Mouse (Mus musculus): Measurements from ENCODE around the gene Sh3kbp1. TPM values are rescaled to one million over a fixed set of nuclear protein-coding genes. Genes with fewer than 3 reads are reported as not detected.

The Sh3kbp1 gene
- polyA plus RNA-seq, 1 experiment from 2014 or later, result 166 TPM

DNA sequence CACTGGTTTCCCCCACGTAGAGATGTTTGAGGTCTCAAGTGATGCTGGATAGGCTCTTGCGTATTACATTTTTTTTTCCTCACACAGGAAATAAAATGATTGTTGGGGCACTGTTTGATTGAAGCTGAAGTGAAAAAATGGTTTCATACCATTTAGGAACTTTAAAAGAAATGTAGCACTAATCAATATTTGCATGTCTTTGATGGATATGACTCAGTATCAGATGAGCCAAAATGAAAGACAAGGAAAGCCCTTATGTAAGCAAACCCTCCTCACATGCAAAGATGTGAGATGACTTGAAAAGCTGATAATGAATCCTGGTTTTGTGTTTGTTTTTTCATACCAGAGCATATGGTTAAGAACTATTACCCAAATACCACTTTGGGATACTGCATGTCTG lies 272.0 kb downstream of the Sh3kbp1 start:
- no peaks in the 10 kb centered on the region for H3K4me1 ChIP-seq (ENCODE audit: control insufficient read depth, insufficient read depth, low read length)
- H3K9ac ChIP-seq (ENCODE audit: low read length), result no peak overlapping the region
- H3K4me2 ChIP-seq (ENCODE audit: low read depth, low read length), result no peak overlapping the region
- no peaks in the 10 kb centered on the region for H3K9me3 ChIP-seq (replicated peaks; ENCODE audit: control insufficient read depth, low read length)
- WGBS, result 75% methylated on average over 2 of the region's 2 CpGs
- H3K27ac ChIP-seq (ENCODE audit: low read length), result no peak overlapping the region
- no peak overlapping the region for H3K4me3 ChIP-seq (ENCODE audit: low read length)
- H3K27me3 ChIP-seq (ENCODE audit: control insufficient read depth, insufficient read depth, low read length), result peaks cover 3% of the 10 kb centered on the region; the same call in 1 of the 2 replicates
- H3K36me3 ChIP-seq (ENCODE audit: control insufficient read depth, insufficient read depth), result no peaks in the 10 kb centered on the region
- ATAC-seq (replicated peaks; ENCODE audit: extremely low read depth, insufficient read depth, low FRiP score), result no peak

DNA sequence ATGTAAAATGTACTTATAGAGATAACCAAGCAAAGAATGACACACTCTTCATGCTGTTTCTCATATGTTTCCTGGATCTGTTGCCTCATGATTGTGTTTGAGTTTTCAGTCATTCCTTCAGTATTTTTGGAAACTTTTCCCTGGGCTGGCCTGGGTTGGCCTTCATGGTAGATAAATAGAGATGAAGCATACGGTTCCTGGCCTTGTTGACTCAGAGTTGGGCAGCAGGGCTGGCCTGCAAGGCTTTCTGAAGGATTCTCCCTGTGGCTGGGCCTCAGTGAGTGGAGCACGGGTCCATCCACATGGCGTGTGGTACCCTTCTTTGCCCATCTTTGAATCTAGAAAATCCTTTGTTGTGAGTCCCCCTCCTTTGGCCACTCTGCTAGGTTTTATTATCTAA lies 276.3 kb downstream of the Sh3kbp1 start:
- WGBS, result 68% methylated on average over 3 of the region's 3 CpGs
- H3K4me1 ChIP-seq (ENCODE audit: control insufficient read depth, insufficient read depth, low read length), result no peaks in the 10 kb centered on the region
- no peak overlapping the region for H3K9ac ChIP-seq (ENCODE audit: low read length)
- peaks cover 3% of the 10 kb centered on the region; the same call in 1 of the 2 replicates for H3K27me3 ChIP-seq (ENCODE audit: control insufficient read depth, insufficient read depth, low read length)
- no peak overlapping the region for H3K27ac ChIP-seq (ENCODE audit: low read length)
- no peak overlapping the region for H3K4me2 ChIP-seq (ENCODE audit: low read depth, low read length)
- no peaks in the 10 kb centered on the region for H3K9me3 ChIP-seq (replicated peaks; ENCODE audit: control insufficient read depth, low read length)
- no peak for ATAC-seq (replicated peaks; ENCODE audit: extremely low read depth, insufficient read depth, low FRiP score)
- no peak overlapping the region for H3K4me3 ChIP-seq (ENCODE audit: low read length)
- no peaks in the 10 kb centered on the region for H3K36me3 ChIP-seq (ENCODE audit: control insufficient read depth, insufficient read depth)

DNA sequence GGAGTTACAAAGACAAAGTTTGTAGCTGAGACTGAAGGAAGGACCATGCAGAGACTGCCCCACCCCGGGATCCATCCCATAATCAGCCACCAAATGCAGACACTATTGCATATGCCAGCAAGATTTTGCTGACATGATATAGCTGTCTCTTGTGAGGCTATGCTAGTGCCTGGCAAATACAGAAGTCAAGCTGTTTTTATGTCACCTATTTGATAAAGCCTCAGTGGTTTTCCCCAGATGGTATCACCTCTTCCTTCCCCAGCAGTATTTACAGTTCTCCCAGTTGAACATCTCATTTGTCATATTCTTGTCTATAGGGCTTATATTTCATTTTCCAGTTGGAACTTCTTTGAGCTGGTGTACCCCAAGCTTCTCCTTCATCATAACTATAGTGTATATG lies 280.6 kb downstream of the Sh3kbp1 start:
- H3K9ac ChIP-seq (ENCODE audit: low read length), result no peak overlapping the region
- no peaks in the 10 kb centered on the region for H3K27me3 ChIP-seq (ENCODE audit: control insufficient read depth, insufficient read depth, low read length)
- no peak overlapping the region for H3K27ac ChIP-seq (ENCODE audit: low read length)
- 83% methylated on average over 1 of the region's 1 CpGs for WGBS
- H3K4me2 ChIP-seq (ENCODE audit: low read depth, low read length), result no peak overlapping the region
- no peak overlapping the region for H3K4me3 ChIP-seq (ENCODE audit: low read length)
- H3K4me1 ChIP-seq (ENCODE audit: control insufficient read depth, insufficient read depth, low read length), result 0 out of 2 replicates have a peak, but pooled peaks cover 7% of the 10 kb centered on the region
- H3K36me3 ChIP-seq (ENCODE audit: control insufficient read depth, insufficient read depth), result no peaks in the 10 kb centered on the region
- H3K9me3 ChIP-seq (replicated peaks; ENCODE audit: control insufficient read depth, low read length), result no peaks in the 10 kb centered on the region
- ATAC-seq (replicated peaks; ENCODE audit: extremely low read depth, insufficient read depth, low FRiP score), result no peak

DNA sequence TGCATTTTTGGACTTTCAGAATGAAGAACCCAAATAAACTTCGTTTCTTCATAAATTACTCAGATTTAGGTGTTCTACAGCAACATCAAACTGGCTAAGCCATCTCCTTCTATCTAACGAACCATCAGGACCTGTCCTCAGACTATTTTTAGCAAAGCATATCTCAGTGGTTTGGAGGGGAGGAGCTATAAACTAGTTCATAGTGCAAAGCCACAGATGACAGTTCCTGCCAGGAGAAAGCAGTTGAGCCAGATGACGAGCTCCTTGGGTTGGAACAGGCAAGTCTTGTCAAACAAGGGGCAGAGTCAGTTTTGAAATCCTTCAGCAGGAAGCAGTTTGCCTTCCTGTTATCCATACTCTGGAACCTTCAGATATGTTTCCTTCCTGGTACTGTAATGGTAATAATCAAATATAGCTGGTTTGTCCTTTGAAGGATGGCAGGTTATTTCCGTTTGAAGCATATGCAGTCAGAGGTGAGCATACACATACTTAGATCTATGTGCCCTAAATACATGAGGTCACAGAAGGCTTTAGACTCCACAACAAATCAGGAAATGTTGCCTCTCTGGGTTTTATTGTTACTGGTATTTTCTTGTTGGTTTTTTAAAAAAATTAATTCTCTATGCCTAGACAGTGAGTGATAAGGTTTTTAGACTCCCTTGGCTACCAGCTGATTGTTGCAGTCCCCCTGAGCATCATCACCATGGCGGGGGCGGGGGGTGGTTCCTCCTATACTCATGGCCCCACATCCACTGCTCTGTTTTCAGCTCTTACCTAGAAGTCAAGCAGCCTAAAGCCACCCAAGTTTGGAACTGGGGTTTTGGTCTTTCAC lies 282.6 kb downstream of the Sh3kbp1 start:
- Histone ChIP-seq H3K9me3 (replicated peaks; ENCODE audit: control insufficient read depth, low read length) (no peaks in the 10 kb centered on the region), H3K27me3 (ENCODE audit: control insufficient read depth, insufficient read depth, low read length) (no peaks in the 10 kb centered on the region), H3K4me2 (ENCODE audit: low read depth, low read length) (no peak overlapping the region), H3K36me3 (ENCODE audit: control insufficient read depth, insufficient read depth) (no peaks in the 10 kb centered on the region), H3K4me3 (ENCODE audit: low read length) (no peak overlapping the region), H3K9ac (ENCODE audit: low read length) (no peak overlapping the region), H3K27ac (ENCODE audit: low read length) (no peak overlapping the region), H3K4me1 (ENCODE audit: control insufficient read depth, insufficient read depth, low read length) (0 out of 2 replicates have a peak, but pooled peaks cover 7% of the 10 kb centered on the region)
- 63% methylated on average over 6 of the region's 6 CpGs for WGBS
- ATAC-seq (replicated peaks; ENCODE audit: extremely low read depth, insufficient read depth, low FRiP score), result no peak; the same call in 1 of the 2 replicates

DNA sequence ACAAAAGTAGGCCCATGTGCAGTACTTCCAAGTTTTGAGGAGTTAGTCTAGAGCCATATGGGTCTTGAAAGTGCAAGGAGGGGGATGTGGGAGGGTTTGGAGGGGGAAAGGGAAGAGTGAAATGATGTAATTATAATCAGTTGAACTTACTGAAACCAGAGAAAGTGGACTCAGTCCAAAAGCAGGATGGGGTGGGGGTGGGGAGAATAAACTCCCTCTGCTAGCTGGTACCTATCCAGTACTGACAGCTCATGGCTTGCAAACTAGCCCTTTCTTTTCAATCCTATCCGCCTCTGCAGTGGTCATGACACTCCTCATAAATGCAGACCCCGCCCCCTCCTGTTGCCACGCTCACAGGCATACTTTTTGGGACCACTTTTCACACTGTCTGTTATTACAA lies 283.5 kb downstream of the Sh3kbp1 start:
- Histone ChIP-seq H3K27ac (ENCODE audit: low read length) (no peak overlapping the region), H3K4me3 (ENCODE audit: low read length) (no peak overlapping the region), H3K9ac (ENCODE audit: low read length) (no peak overlapping the region), H3K27me3 (ENCODE audit: control insufficient read depth, insufficient read depth, low read length) (no peaks in the 10 kb centered on the region), H3K4me1 (ENCODE audit: control insufficient read depth, insufficient read depth, low read length) (0 out of 2 replicates have a peak, but pooled peaks cover 7% of the 10 kb centered on the region), H3K4me2 (ENCODE audit: low read depth, low read length) (no peak overlapping the region), H3K9me3 (replicated peaks; ENCODE audit: control insufficient read depth, low read length) (no peaks in the 10 kb centered on the region), H3K36me3 (ENCODE audit: control insufficient read depth, insufficient read depth) (no peaks in the 10 kb centered on the region)
- 64% methylated on average over 3 of the region's 3 CpGs for WGBS
- ATAC-seq (replicated peaks; ENCODE audit: extremely low read depth, insufficient read depth, low FRiP score), result peak; percentile 28; the same call in 1 of the 2 replicates

DNA sequence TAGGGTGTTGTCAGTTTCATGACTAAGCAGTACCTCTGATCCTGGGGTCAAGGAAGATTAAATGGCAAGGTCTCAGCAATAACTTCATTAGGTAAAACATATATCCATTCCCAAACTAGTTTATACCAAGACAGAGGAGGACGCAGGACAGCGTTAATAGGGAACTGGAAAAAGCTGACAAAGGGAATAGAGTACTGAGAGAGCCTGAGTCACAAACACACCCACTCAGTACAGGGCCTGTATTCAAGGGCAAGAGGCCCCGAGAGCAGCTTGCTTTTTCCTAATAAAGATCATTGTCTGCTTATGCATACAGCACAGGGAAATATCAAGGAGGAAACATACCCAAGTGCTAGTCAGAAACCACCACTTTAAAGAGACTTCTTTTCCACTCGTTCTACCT lies 284.5 kb downstream of the Sh3kbp1 start:
- 70% methylated on average over 4 of the region's 4 CpGs for WGBS
- no peaks in the 10 kb centered on the region for H3K27me3 ChIP-seq (ENCODE audit: control insufficient read depth, insufficient read depth, low read length)
- no peak overlapping the region for H3K27ac ChIP-seq (ENCODE audit: low read length)
- 0 out of 2 replicates have a peak, but pooled peaks cover 7% of the 10 kb centered on the region for H3K4me1 ChIP-seq (ENCODE audit: control insufficient read depth, insufficient read depth, low read length)
- H3K9me3 ChIP-seq (replicated peaks; ENCODE audit: control insufficient read depth, low read length), result no peaks in the 10 kb centered on the region
- ATAC-seq (replicated peaks; ENCODE audit: extremely low read depth, insufficient read depth, low FRiP score), result no peak
- no peaks in the 10 kb centered on the region for H3K36me3 ChIP-seq (ENCODE audit: control insufficient read depth, insufficient read depth)
- no peak overlapping the region for H3K9ac ChIP-seq (ENCODE audit: low read length)
- no peak overlapping the region for H3K4me2 ChIP-seq (ENCODE audit: low read depth, low read length)
- H3K4me3 ChIP-seq (ENCODE audit: low read length), result no peak overlapping the region

DNA sequence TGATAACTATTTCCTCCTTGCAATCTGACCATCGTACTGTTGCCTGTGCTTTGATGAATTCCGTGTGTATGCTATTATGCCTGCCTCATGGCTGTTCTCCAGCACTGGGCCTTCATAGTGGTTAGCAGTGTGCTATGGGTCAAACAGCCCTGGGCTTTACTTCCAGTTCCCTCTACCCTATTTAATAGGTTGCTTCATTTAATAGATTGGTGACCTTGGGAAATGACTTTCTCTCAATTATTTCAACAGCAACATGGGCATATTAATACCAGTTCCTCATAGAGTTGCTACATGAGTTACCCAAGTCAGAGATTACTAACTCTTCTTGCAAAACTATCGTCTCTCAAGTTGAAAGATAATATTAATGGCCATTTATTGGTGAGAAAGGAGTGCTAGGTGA lies 285.0 kb downstream of the Sh3kbp1 start:
- Histone ChIP-seq H3K27me3 (ENCODE audit: control insufficient read depth, insufficient read depth, low read length) (no peaks in the 10 kb centered on the region), H3K4me2 (ENCODE audit: low read depth, low read length) (no peak overlapping the region), H3K27ac (ENCODE audit: low read length) (no peak overlapping the region), H3K9ac (ENCODE audit: low read length) (no peak overlapping the region), H3K36me3 (ENCODE audit: control insufficient read depth, insufficient read depth) (no peaks in the 10 kb centered on the region), H3K9me3 (replicated peaks; ENCODE audit: control insufficient read depth, low read length) (no peaks in the 10 kb centered on the region), H3K4me1 (ENCODE audit: control insufficient read depth, insufficient read depth, low read length) (0 out of 2 replicates have a peak, but pooled peaks cover 7% of the 10 kb centered on the region), H3K4me3 (ENCODE audit: low read length) (no peak overlapping the region)
- WGBS, result 73% methylated on average over 3 of the region's 3 CpGs
- ATAC-seq (replicated peaks; ENCODE audit: extremely low read depth, insufficient read depth, low FRiP score), result no peak

DNA sequence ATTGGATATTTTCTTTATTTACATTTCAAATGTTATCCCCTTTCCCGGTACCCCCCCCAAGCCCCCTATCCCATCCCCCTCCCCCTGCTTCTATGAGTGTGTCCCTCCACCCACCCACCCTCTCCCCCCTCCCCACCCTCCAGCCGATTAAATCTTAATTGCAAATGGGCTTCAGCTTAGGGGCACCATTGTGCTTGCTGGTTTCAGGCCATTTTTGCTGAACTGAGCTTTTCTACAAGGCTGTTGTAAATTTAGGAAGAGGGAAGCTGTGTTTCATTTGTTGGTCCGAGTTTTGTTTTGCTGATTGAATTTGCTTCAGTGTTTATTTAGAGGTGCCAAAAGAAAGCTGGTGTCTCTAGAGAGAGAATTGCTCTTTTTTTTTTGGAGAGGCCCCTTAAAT lies 286.4 kb downstream of the Sh3kbp1 start:
- H3K4me3 ChIP-seq (ENCODE audit: low read length), result no peak overlapping the region
- H3K4me1 ChIP-seq (ENCODE audit: control insufficient read depth, insufficient read depth, low read length), result 0 out of 2 replicates have a peak, but pooled peaks cover 7% of the 10 kb centered on the region

DNA sequence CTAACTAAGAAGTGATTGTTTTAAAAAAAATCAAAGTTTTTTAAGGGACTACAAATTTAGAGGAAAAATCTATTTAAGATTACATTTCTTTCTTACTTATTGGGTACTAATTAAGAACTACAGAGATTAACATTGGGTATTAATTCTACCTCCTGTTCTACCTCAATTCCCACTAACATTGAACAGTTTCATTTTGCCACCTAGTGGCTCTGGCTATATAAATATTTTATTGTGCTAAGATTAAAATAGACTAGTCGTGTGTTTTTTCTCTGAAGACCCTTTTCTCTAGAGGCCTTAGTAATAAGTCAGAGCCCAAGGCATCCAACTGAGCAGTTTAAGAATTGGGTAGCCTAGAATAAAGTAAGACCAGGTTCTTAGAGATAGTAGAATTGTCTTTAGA lies 288.1 kb downstream of the Sh3kbp1 start:
- H3K4me2 ChIP-seq (ENCODE audit: low read depth, low read length), result no peak overlapping the region
- 0 out of 2 replicates have a peak, but pooled peaks cover 3% of the 10 kb centered on the region for H3K4me1 ChIP-seq (ENCODE audit: control insufficient read depth, insufficient read depth, low read length)
- no peaks in the 10 kb centered on the region for H3K27me3 ChIP-seq (ENCODE audit: control insufficient read depth, insufficient read depth, low read length)
- no peak for ATAC-seq (replicated peaks; ENCODE audit: extremely low read depth, insufficient read depth, low FRiP score)
- no peak overlapping the region for H3K27ac ChIP-seq (ENCODE audit: low read length)
- no peak overlapping the region for H3K4me3 ChIP-seq (ENCODE audit: low read length)
- WGBS, result 26% methylated on average over 1 of the region's 1 CpGs
- no peaks in the 10 kb centered on the region for H3K9me3 ChIP-seq (replicated peaks; ENCODE audit: control insufficient read depth, low read length)
- no peak overlapping the region for H3K9ac ChIP-seq (ENCODE audit: low read length)
- peaks cover 3% of the 10 kb centered on the region; the same call in 1 of the 2 replicates for H3K36me3 ChIP-seq (ENCODE audit: control insufficient read depth, insufficient read depth)

More for the DNA sequence above, 286.4 kb downstream of the Sh3kbp1 start:
- no peaks in the 10 kb centered on the region for H3K36me3 ChIP-seq (ENCODE audit: control insufficient read depth, insufficient read depth)
- H3K27ac ChIP-seq (ENCODE audit: low read length), result no peak overlapping the region
- ATAC-seq (replicated peaks; ENCODE audit: extremely low read depth, insufficient read depth, low FRiP score), result no peak
- H3K4me2 ChIP-seq (ENCODE audit: low read depth, low read length), result no peak overlapping the region
- H3K9ac ChIP-seq (ENCODE audit: low read length), result no peak overlapping the region
- no peaks in the 10 kb centered on the region for H3K9me3 ChIP-seq (replicated peaks; ENCODE audit: control insufficient read depth, low read length)
- WGBS, result 68% methylated on average over 3 of the region's 3 CpGs
- no peaks in the 10 kb centered on the region for H3K27me3 ChIP-seq (ENCODE audit: control insufficient read depth, insufficient read depth, low read length)
